Mouse (Mus musculus): Measurements from ENCODE around the gene Sox5.

DNA sequence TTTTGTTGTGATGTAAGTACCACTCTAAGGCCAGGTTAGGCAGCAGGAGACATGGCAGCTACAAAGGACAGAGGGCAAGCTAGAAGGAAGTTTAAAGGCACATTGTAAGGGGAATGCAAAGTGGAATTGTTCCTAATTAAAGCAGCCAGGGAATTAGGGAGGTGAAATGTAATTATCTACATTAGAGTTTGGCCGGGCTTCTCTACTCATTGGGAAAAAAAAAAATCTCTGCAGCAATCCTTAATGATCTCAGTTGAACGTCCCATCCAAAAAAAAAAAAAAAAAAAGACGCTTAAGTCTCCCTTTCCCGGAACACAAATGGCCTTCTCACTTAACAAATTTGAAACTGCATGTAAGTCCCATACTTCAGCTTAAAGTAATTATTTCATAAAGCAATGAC, 301.9 kb downstream of the Sox5 start:
- no peak for TF ChIP-seq CTCF (IDR thresholded peaks at IDR 0.05; ENCODE audit: borderline replicate concordance, control insufficient read depth, extremely low read depth, insufficient read depth, low read length, poor library complexity)
- TF ChIP-seq POLR2A (IDR thresholded peaks at IDR 0.05; ENCODE audit: control insufficient read depth, extremely low read depth, insufficient read depth, low read length, poor library complexity): no peak
